Mouse (Mus musculus) midbrain, postnatal 0 days (tissue): ENCODE results near the gene Car3. TPM values are rescaled to one million over a fixed set of nuclear protein-coding genes. Genes with fewer than 3 reads are reported as not detected.

Source experiments
- ATAC-seq: fragments of 200-750 bp; cut with Nextera tagmentation; 2 replicates; pipeline ENCODE4 v1.8.0; 2017; ENCODE audit warnings: moderate number of reproducible peaks, mild to moderate bottlenecking, moderate TSS enrichment, moderate library complexity; ENCODE audit not compliant: low FRiP score
- DNase-seq: peaks from one replicate; pipeline ENCODE4 v3.0.0-alpha.2; 2015; ENCODE audit warnings: low spot score
- H3K27ac ChIP-seq: fragments of 300-500 bp; sonication (generic); 2 replicates; pipeline ENCODE4 v1.5.1; 2014; ENCODE audit warnings: low read depth, mild to moderate bottlenecking, low read length, mixed read lengths
- H3K27me3 ChIP-seq: fragments of 300-500 bp; sonication (generic); 2 replicates; pipeline ENCODE4 v1.6.1; 2014; ENCODE audit warnings: low read length, control low read depth, mixed read lengths; ENCODE audit not compliant: insufficient read depth
- H3K36me3 ChIP-seq: fragments of 300-500 bp; sonication (generic); 2 replicates; pipeline ENCODE4 v1.6.1; 2014; ENCODE audit warnings: low read length, control low read depth, mixed read lengths; ENCODE audit not compliant: insufficient read depth
- H3K4me1 ChIP-seq: fragments of 300-500 bp; sonication (generic); 2 replicates; pipeline ENCODE4 v1.6.1; 2014; ENCODE audit warnings: mild to moderate bottlenecking, control low read depth, antibody characterized with exemption, low read length, mixed read lengths; ENCODE audit not compliant: insufficient read depth
- H3K4me2 ChIP-seq: fragments of 300-500 bp; sonication (generic); 2 replicates; pipeline ENCODE4 v1.6.1; 2014; ENCODE audit warnings: low read depth, mild to moderate bottlenecking, low read length, mixed read lengths; ENCODE audit not compliant: poor library complexity, severe bottlenecking
- H3K4me3 ChIP-seq: fragments of 300-500 bp; sonication (generic); 2 replicates; pipeline ENCODE4 v1.5.1; 2014; ENCODE audit warnings: low read depth, mild to moderate bottlenecking, low read length, moderate library complexity
- H3K9ac ChIP-seq: fragments of 300-500 bp; sonication (generic); replicated peaks from 2 replicates; pipeline ENCODE4 v1.6.1; 2014; ENCODE audit warnings: mild to moderate bottlenecking, low read length, moderate library complexity, mixed read lengths; ENCODE audit not compliant: poor library complexity, severe bottlenecking
- H3K9me3 ChIP-seq: fragments of 300-500 bp; sonication (generic); 2 replicates; pipeline ENCODE4 v1.6.1; 2016; ENCODE audit warnings: low read length, control low read depth
- CTCF ChIP-seq: IDR thresholded peaks from 2 replicates; pipeline ENCODE4 v1.5.1; 2016; ENCODE audit warnings: antibody characterized with exemption, mild to moderate bottlenecking
- WGBS: fragments of 180-500 bp; shearing (Covaris S2); extraction: QIAGEN DNeasy Blood & Tissue Kit; methylation state at CpG from one replicate; pipeline ENCODE4 v1.1.7; 2014; 5-methylcytosine and 5-hydroxymethylcytosine counted together
- polyA plus RNA-seq: library from polyadenylated mRNA; unstranded; fragments of >200 nt; fragmentation: Nextera tagmentation; extraction: Ambion mirVana; gene quantifications from 2 replicates; pipeline ENCODE4 v1.2.1, GENCODE M21; 2015
- total RNA-seq: library from RNA; depleted of rRNA; stranded (reverse); fragments of >200 nt; gene quantifications from 2 replicates; pipeline ENCODE4 v1.2.3, GENCODE M21; 2014

Gene Car3
- total and polyA plus RNA-seq, 2 experiments from 2014 or later, result 0.99 to 2.5 TPM

DNA sequence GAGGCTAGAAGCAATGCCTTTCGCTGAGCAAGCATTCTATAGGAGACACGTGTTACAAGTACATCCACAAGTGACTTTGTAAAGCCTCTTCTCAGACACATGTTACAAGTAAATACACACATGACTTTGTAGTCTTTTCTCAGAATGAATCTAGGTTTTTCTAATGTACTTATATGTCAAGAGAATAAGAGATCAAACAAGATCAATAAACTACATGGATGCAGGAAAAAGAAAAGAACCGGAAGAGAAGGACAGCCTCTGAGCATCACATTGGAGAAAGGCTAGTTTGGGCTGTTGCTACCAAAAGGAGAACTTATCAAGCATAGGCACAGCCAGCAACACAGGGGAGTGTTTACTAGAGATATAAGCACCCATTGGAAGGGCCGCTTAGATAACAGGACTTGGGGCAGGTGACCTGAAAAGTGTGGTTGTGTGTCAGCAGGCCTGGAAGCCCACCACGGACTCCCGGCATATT lies 15.5 kb downstream of the Car3 start:
- H3K9ac ChIP-seq, result no peak overlapping the region
- 79% methylated on average over 6 of the region's 6 CpGs for WGBS
- H3K27me3 ChIP-seq, result no peaks in the 10 kb centered on the region
- no peak overlapping the region for H3K27ac ChIP-seq
- no peak overlapping the region for H3K4me2 ChIP-seq
- ATAC-seq, result no peak
- no peak overlapping the region for H3K4me3 ChIP-seq
- H3K36me3 ChIP-seq, result no peaks in the 10 kb centered on the region
- H3K9me3 ChIP-seq, result no peaks in the 10 kb centered on the region
- no peak for DNase-seq
- H3K4me1 ChIP-seq, result no peaks in the 10 kb centered on the region
- TF ChIP-seq CTCF, result no peak

DNA sequence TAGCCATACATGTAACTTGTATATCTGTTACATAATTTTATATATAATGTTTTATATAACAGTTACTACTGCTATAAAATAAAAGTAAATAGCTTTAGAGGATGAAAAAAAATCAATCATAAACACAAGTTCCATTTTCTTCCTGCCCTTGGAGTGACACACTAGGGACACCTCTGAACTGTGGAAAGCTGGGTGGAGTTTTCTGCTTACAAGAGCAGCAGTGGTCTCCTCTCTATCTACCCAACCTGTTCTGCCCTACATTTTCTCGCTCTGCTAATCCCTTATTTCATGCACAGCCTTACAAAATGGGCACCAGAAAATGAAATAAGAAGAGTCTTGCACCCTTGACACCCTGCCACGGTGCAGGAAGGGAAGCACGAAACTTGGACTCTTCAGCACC lies 16.0 kb downstream of the Car3 start:
- DNase-seq (no peak), ATAC-seq (no peak)
- no peaks in the 10 kb centered on the region for H3K36me3 ChIP-seq
- no peak for TF ChIP-seq CTCF
- WGBS, result 81% methylated on average over 3 of the region's 3 CpGs
- no peak overlapping the region for H3K27ac ChIP-seq
- no peaks in the 10 kb centered on the region for H3K4me1 ChIP-seq
- H3K9ac ChIP-seq, result no peak overlapping the region
- no peaks in the 10 kb centered on the region for H3K27me3 ChIP-seq
- no peaks in the 10 kb centered on the region for H3K9me3 ChIP-seq
- H3K4me3 ChIP-seq, result no peak overlapping the region
- H3K4me2 ChIP-seq, result no peak overlapping the region

DNA sequence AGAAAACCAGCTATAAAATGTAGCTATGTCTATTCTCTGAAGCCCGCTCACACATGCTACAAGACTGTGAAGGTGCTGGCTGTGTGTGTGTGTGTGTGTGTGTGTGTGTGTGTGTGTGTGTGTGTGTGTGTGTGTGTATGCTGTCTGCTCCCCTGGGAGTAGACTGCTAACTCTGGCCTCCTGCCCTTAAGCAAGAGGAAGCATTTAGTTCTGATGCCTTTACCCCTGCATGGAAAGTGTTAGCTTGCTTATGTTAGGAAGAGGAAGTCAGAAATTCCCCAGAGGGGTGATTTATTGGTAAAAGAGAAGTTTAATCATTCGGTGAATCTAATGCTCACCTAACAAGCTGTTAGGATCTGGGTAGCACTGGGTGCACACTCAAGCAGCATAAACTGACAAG lies 17.0 kb downstream of the Car3 start:
- Histone ChIP-seq H3K27me3 (no peaks in the 10 kb centered on the region), H3K4me3 (no peak overlapping the region), H3K9me3 (no peaks in the 10 kb centered on the region), H3K36me3 (no peaks in the 10 kb centered on the region), H3K4me2 (no peak overlapping the region), H3K27ac (no peak overlapping the region), H3K9ac (no peak overlapping the region), H3K4me1 (no peaks in the 10 kb centered on the region)
- TF ChIP-seq CTCF, result no peak
- ATAC-seq, result no peak
- no peak for DNase-seq
- 84% methylated on average over 2 of the region's 2 CpGs for WGBS

GRCm38 (mm10) chr3:14882005-14882404 lies 18.7 kb downstream of the Car3 start:
- Histone ChIP-seq H3K36me3 (no peaks in the 10 kb centered on the region), H3K27me3 (no peaks in the 10 kb centered on the region), H3K27ac (no peak overlapping the region), H3K4me1 (no peaks in the 10 kb centered on the region), H3K4me3 (no peak overlapping the region), H3K4me2 (no peak overlapping the region), H3K9ac (no peak overlapping the region), H3K9me3 (no peaks in the 10 kb centered on the region)
- no peak for TF ChIP-seq CTCF
- DNase-seq, result no peak
- no peak for ATAC-seq

DNA sequence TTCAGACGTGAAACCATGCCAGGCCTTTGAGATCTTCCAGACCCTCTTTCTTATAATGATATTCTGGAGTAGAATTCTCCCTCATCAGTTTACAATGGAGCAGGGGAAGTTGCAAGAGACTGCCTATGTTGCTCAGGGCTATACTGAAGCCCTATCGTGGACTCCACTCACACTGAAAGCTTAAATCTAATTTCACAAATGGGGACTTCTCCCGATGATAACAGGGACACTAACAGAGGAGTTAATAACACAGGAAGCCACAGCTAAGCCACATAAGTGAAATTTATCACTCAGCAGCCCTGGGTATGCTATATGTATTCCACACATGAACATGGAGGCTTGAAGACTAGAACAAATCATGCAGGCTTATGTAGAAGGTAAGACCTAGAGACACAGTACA lies 19.4 kb downstream of the Car3 start:
- ATAC-seq (no peak), DNase-seq (no peak)
- no peak overlapping the region for H3K27ac ChIP-seq
- H3K9me3 ChIP-seq, result no peaks in the 10 kb centered on the region
- H3K36me3 ChIP-seq, result no peaks in the 10 kb centered on the region
- WGBS, result 77% methylated on average over 3 of the region's 3 CpGs
- no peak overlapping the region for H3K9ac ChIP-seq
- no peak overlapping the region for H3K4me3 ChIP-seq
- H3K4me2 ChIP-seq, result no peak overlapping the region
- no peaks in the 10 kb centered on the region for H3K27me3 ChIP-seq
- no peaks in the 10 kb centered on the region for H3K4me1 ChIP-seq
- no peak for TF ChIP-seq CTCF

DNA sequence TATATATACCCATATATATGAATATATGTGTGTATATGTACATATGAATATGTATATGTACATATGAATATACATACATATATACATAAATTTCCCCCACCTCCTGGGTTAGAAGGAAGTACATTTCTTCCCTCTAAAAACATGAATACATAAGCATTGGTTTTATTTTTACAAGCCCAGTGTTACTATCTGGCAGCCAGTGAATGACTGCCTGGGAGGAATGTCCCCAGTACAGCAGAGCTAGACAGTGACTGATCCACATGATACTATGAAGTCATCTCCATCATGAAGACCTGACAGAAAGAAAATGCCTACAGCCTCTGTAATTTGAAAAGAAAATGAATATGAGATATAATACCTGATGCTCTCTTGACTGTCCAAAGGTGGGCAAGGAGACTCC lies 21.5 kb downstream of the Car3 start:
- H3K9ac ChIP-seq, result no peak overlapping the region
- H3K36me3 ChIP-seq, result no peaks in the 10 kb centered on the region
- no peaks in the 10 kb centered on the region for H3K4me1 ChIP-seq
- H3K27me3 ChIP-seq, result no peaks in the 10 kb centered on the region
- ATAC-seq (no peak), DNase-seq (no peak)
- H3K4me3 ChIP-seq, result no peak overlapping the region
- H3K4me2 ChIP-seq, result no peak overlapping the region
- H3K27ac ChIP-seq, result no peak overlapping the region
- H3K9me3 ChIP-seq, result no peaks in the 10 kb centered on the region
- no peak for TF ChIP-seq CTCF
